Mouse (Mus musculus) spleen, adult 2 months (tissue): ENCODE results near the gene Klk10. TPM values are rescaled to one million over a fixed set of nuclear protein-coding genes. Genes with fewer than 3 reads are reported as not detected.

Experiments
- DNase-seq, 2 experiments: peaks; one replicate each; pipeline versions ENCODE4 v3.0.0 to v3.0.0-alpha.2; 2012 to 2021; ENCODE audit warnings: low spot score in 2 of 2, low read depth in 1 of 2
- H3K27ac ChIP-seq: fragments of 200-500 bp; 2 replicates; pipeline ENCODE4 v1.5.1; 2012; ENCODE audit warnings: low read length, inconsistent platforms; ENCODE audit not compliant: insufficient read depth
- H3K27me3 ChIP-seq: fragments of 200-500 bp; 2 replicates; pipeline ENCODE4 v1.6.1; 2012; ENCODE audit warnings: mild to moderate bottlenecking, moderate library complexity, low read length, inconsistent platforms; ENCODE audit not compliant: control insufficient read depth, insufficient read depth
- H3K36me3 ChIP-seq: fragments of 200-500 bp; 2 replicates; pipeline ENCODE4 v1.6.1; 2012; ENCODE audit warnings: mild to moderate bottlenecking, low read length, inconsistent platforms; ENCODE audit not compliant: control insufficient read depth, insufficient read depth
- H3K4me1 ChIP-seq: fragments of 200-500 bp; 2 replicates; pipeline ENCODE4 v1.6.1; 2011; ENCODE audit warnings: inconsistent platforms; ENCODE audit not compliant: control insufficient read depth, insufficient read depth, insufficient read length
- H3K4me3 ChIP-seq: fragments of 200-500 bp; 2 replicates; pipeline ENCODE4 v1.5.1; 2011; ENCODE audit warnings: mild to moderate bottlenecking, inconsistent platforms; ENCODE audit not compliant: insufficient read depth, insufficient read length; ENCODE audit errors: extremely low read depth
- CTCF ChIP-seq: fragments of 200-500 bp; IDR thresholded peaks from 2 replicates; pipeline ENCODE4 v1.5.1; 2011; ENCODE audit warnings: mild to moderate bottlenecking, inconsistent platforms; ENCODE audit not compliant: insufficient read depth, insufficient read length, insufficient replicate concordance; ENCODE audit errors: extremely low read depth
- POLR2A ChIP-seq: fragments of 200-500 bp; IDR thresholded peaks from 2 replicates; pipeline ENCODE4 v1.6.1; 2011; ENCODE audit warnings: low read depth, low read length, inconsistent platforms
- WGBS: fragments of 180-500 bp; shearing (Covaris S2); methylation state at CpG from one replicate; pipeline ENCODE4 v1.1.7; 2018; 5-methylcytosine and 5-hydroxymethylcytosine counted together
- polyA plus RNA-seq: library from polyadenylated mRNA; depleted of rRNA; stranded (reverse); fragments of >200 nt; gene quantifications from 2 replicates; pipeline ENCODE4 v1.2.3, GENCODE M21; 2012

Gene Klk10
- polyA plus RNA-seq, 1 experiment, result not detected

GRCm38 (mm10) chr7:43771916-43772315, 8.9 kb upstream of the Klk10 start:
- DNase-seq, result no peak
- Histone ChIP-seq H3K27ac (no peak overlapping the region), H3K27me3 (no peaks in the 10 kb centered on the region), H3K4me1 (no peaks in the 10 kb centered on the region), H3K4me3 (no peak overlapping the region), H3K36me3 (no peaks in the 10 kb centered on the region)
- TF ChIP-seq CTCF (no peak), POLR2A (no peak)
- 87% methylated on average over 6 of the region's 6 CpGs for WGBS

GRCm38 (mm10) chr7:43772901-43773300, 7.9 kb upstream of the Klk10 start:
- Histone ChIP-seq H3K4me1 (no peaks in the 10 kb centered on the region), H3K4me3 (no peak overlapping the region), H3K27me3 (no peaks in the 10 kb centered on the region), H3K36me3 (no peaks in the 10 kb centered on the region), H3K27ac (no peak overlapping the region)
- no peak for TF ChIP-seq CTCF
- no peak for TF ChIP-seq POLR2A
- DNase-seq, result no peak
- WGBS, result 83% methylated on average over 3 of the region's 3 CpGs

GRCm38 (mm10) chr7:43774364-43774763, 6.5 kb upstream of the Klk10 start, which contains the start of gene Klk11:
Gene Klk11 (plus strand): TSS chr7:43774604.
- no peaks in the 10 kb centered on the region for H3K4me1 ChIP-seq
- DNase-seq, result no peak
- no peaks in the 10 kb centered on the region for H3K36me3 ChIP-seq
- TF ChIP-seq POLR2A, result no peak
- H3K4me3 ChIP-seq, result no peak within 1 kb of the TSS
- no peaks in the 10 kb centered on the region for H3K27me3 ChIP-seq
- no peak within 1 kb of the TSS for H3K27ac ChIP-seq
- WGBS, result 92% methylated on average over 5 of the region's 5 CpGs

- WGBS, result 74% methylated on average over 6 of the region's 6 CpGs
- Histone ChIP-seq H3K27ac (no peak overlapping the region), H3K27me3 (no peaks in the 10 kb centered on the region), H3K4me1 (no peaks in the 10 kb centered on the region), H3K4me3 (no peak overlapping the region), H3K36me3 (no peaks in the 10 kb centered on the region)
- no peak for DNase-seq
- no peak for TF ChIP-seq POLR2A
- TF ChIP-seq CTCF, result no peak
Measured at GRCm38 (mm10) chr7:43774802-43775201, 6.0 kb upstream of the Klk10 start.

- no peak for DNase-seq
- H3K36me3 ChIP-seq, result no peaks in the 10 kb centered on the region
- H3K27ac ChIP-seq, result no peak overlapping the region
- no peaks in the 10 kb centered on the region for H3K4me1 ChIP-seq
- no peak for TF ChIP-seq POLR2A
- no peak for TF ChIP-seq CTCF
- H3K27me3 ChIP-seq, result no peaks in the 10 kb centered on the region
- H3K4me3 ChIP-seq, result no peak overlapping the region
- 82% methylated on average over 7 of the region's 7 CpGs for WGBS
Measured at GRCm38 (mm10) chr7:43775311-43776057, 5.4 kb upstream of the Klk10 start.

- Histone ChIP-seq H3K36me3 (no peaks in the 10 kb centered on the region), H3K4me3 (no peak overlapping the region), H3K4me1 (no peaks in the 10 kb centered on the region), H3K27me3 (no peaks in the 10 kb centered on the region), H3K27ac (no peak overlapping the region)
- TF ChIP-seq CTCF, result no peak
- 86% methylated on average over 5 of the region's 5 CpGs for WGBS
- no peak for DNase-seq
Measured at GRCm38 (mm10) chr7:43776506-43776905, 4.3 kb upstream of the Klk10 start.

GRCm38 (mm10) chr7:43777423-43777822, 3.4 kb upstream of the Klk10 start:
- no peak for DNase-seq
- Histone ChIP-seq H3K4me3 (no peak overlapping the region), H3K4me1 (no peaks in the 10 kb centered on the region; the same call in 1 of the 2 replicates), H3K27me3 (no peaks in the 10 kb centered on the region), H3K36me3 (no peaks in the 10 kb centered on the region), H3K27ac (no peak overlapping the region)
- no peak for TF ChIP-seq CTCF
- TF ChIP-seq POLR2A, result no peak
- WGBS, result 85% methylated on average over 12 of the region's 12 CpGs
